Mouse (Mus musculus) heart, embryonic 15.5 days (tissue): ENCODE data around the gene Jam3. TPM values are rescaled to one million over a fixed set of nuclear protein-coding genes. Genes with fewer than 3 reads are reported as not detected.

Source experiments
- ATAC-seq: fragments of 200-750 bp; cut with Nextera tagmentation; replicated peaks from 2 replicates; pipeline ENCODE4 v1.8.0; 2017; ENCODE audit warnings: low read depth, moderate TSS enrichment; ENCODE audit not compliant: insufficient number of reproducible peaks, insufficient read depth, low FRiP score
- H3K27ac ChIP-seq: fragments of 300-500 bp; sonication (generic); 2 replicates; pipeline ENCODE4 v1.5.1; 2015; ENCODE audit warnings: mild to moderate bottlenecking, inconsistent platforms
- H3K27me3 ChIP-seq: fragments of 300-500 bp; sonication (generic); 2 replicates; pipeline ENCODE4 v1.6.1; 2015; ENCODE audit warnings: inconsistent platforms
- H3K36me3 ChIP-seq: fragments of 300-500 bp; sonication (generic); 2 replicates; pipeline ENCODE4 v1.6.1; 2015; ENCODE audit warnings: mild to moderate bottlenecking, inconsistent platforms
- H3K4me1 ChIP-seq: fragments of 300-500 bp; sonication (generic); replicated peaks from 2 replicates; pipeline ENCODE4 v1.6.1; 2015; ENCODE audit warnings: inconsistent platforms
- H3K4me2 ChIP-seq: fragments of 300-500 bp; sonication (generic); 2 replicates; pipeline ENCODE4 v1.6.1; 2015; ENCODE audit warnings: inconsistent platforms, mild to moderate bottlenecking, moderate library complexity
- H3K4me3 ChIP-seq: fragments of 300-500 bp; sonication (generic); 2 replicates; pipeline ENCODE4 v1.5.1; 2015; ENCODE audit warnings: mild to moderate bottlenecking, inconsistent platforms
- H3K9ac ChIP-seq: fragments of 300-500 bp; sonication (generic); 2 replicates; pipeline ENCODE4 v1.6.1; 2015; ENCODE audit warnings: mild to moderate bottlenecking, inconsistent platforms
- H3K9me3 ChIP-seq: fragments of 300-500 bp; sonication (generic); replicated peaks from 2 replicates; pipeline ENCODE4 v1.6.1; 2016; ENCODE audit warnings: inconsistent platforms
- WGBS: fragments of 180-500 bp; shearing (Covaris S2); methylation state at CpG from one replicate; pipeline ENCODE4 v1.1.7; 2015; ENCODE audit warnings: mixed read lengths; 5-methylcytosine and 5-hydroxymethylcytosine counted together
- polyA plus RNA-seq: library from polyadenylated mRNA; unstranded; fragments of >200 nt; fragmentation: Nextera tagmentation; extraction: Ambion mirVana; gene quantifications from 2 replicates; pipeline ENCODE4 v1.2.1, GENCODE M21; 2015

Gene Jam3
- polyA plus RNA-seq, 1 experiment from 2014 or later, result 44.6 TPM

- Histone ChIP-seq H3K9ac (no peak overlapping the region), H3K4me2 (no peak overlapping the region), H3K27me3 (no peaks in the 10 kb centered on the region), H3K4me1 (peaks cover 40% of the 10 kb centered on the region), H3K4me3 (no peak overlapping the region), H3K36me3 (no peaks in the 10 kb centered on the region), H3K9me3 (no peaks in the 10 kb centered on the region), H3K27ac (no peak overlapping the region)
- WGBS, result 87% methylated on average over 7 of the region's 7 CpGs
- no peak for ATAC-seq
Measured at GRCm38 (mm10) chr9:27188677-27189241, 33.5 kb upstream of the Jam3 start.

GRCm38 (mm10) chr9:27185820-27186219 is 30.6 kb upstream of the Jam3 start:
- no peak for ATAC-seq
- Histone ChIP-seq H3K9ac (no peak overlapping the region), H3K4me2 (no peak overlapping the region), H3K9me3 (no peaks in the 10 kb centered on the region), H3K27me3 (no peaks in the 10 kb centered on the region), H3K36me3 (no peaks in the 10 kb centered on the region), H3K4me3 (no peak overlapping the region), H3K4me1 (peaks cover 15% of the 10 kb centered on the region), H3K27ac (no peak overlapping the region)

- H3K27me3 ChIP-seq, result no peaks in the 10 kb centered on the region
- ATAC-seq, result no peak
- H3K27ac ChIP-seq, result no peak overlapping the region
- no peaks in the 10 kb centered on the region for H3K36me3 ChIP-seq
- peaks cover 2% of the 10 kb centered on the region; the same call in 1 of the 2 replicates for H3K4me1 ChIP-seq
- no peaks in the 10 kb centered on the region for H3K9me3 ChIP-seq
- 74% methylated on average over 5 of the region's 5 CpGs for WGBS
- no peak overlapping the region for H3K4me2 ChIP-seq
- H3K9ac ChIP-seq, result no peak overlapping the region
- no peak overlapping the region for H3K4me3 ChIP-seq
Measured at GRCm38 (mm10) chr9:27182087-27182486, 26.9 kb upstream of the Jam3 start.

- no peaks in the 10 kb centered on the region for H3K9me3 ChIP-seq
- no peaks in the 10 kb centered on the region for H3K27me3 ChIP-seq
- WGBS, result 61% methylated on average over 3 of the region's 3 CpGs
- no peak for ATAC-seq
- H3K36me3 ChIP-seq, result no peaks in the 10 kb centered on the region
- no peak overlapping the region for H3K9ac ChIP-seq
- no peaks in the 10 kb centered on the region for H3K4me1 ChIP-seq
- H3K27ac ChIP-seq, result no peak overlapping the region
- H3K4me2 ChIP-seq, result no peak overlapping the region
- no peak overlapping the region for H3K4me3 ChIP-seq
Measured at GRCm38 (mm10) chr9:27180492-27180891, 25.3 kb upstream of the Jam3 start.

GRCm38 (mm10) chr9:27178935-27179334 is 23.7 kb upstream of the Jam3 start:
- H3K9ac ChIP-seq, result no peak overlapping the region
- H3K4me2 ChIP-seq, result no peak overlapping the region
- H3K9me3 ChIP-seq, result no peaks in the 10 kb centered on the region
- H3K36me3 ChIP-seq, result no peaks in the 10 kb centered on the region
- H3K27me3 ChIP-seq, result no peaks in the 10 kb centered on the region
- no peak overlapping the region for H3K4me3 ChIP-seq
- ATAC-seq, result no peak
- 58% methylated on average over 4 of the region's 4 CpGs for WGBS
- H3K27ac ChIP-seq, result no peak overlapping the region
- no peaks in the 10 kb centered on the region for H3K4me1 ChIP-seq

- no peaks in the 10 kb centered on the region for H3K9me3 ChIP-seq
- H3K27ac ChIP-seq, result no peak overlapping the region
- H3K4me2 ChIP-seq, result no peak overlapping the region
- H3K36me3 ChIP-seq, result no peaks in the 10 kb centered on the region
- no peak overlapping the region for H3K9ac ChIP-seq
- ATAC-seq, result peak; percentile 48; the same call in 1 of the 2 replicates
- no peaks in the 10 kb centered on the region for H3K4me1 ChIP-seq
- H3K27me3 ChIP-seq, result no peaks in the 10 kb centered on the region
- H3K4me3 ChIP-seq, result no peak overlapping the region
- WGBS, result 0% methylated on average over 2 of the region's 2 CpGs
Measured at GRCm38 (mm10) chr9:27176154-27176553, 20.9 kb upstream of the Jam3 start.

GRCm38 (mm10) chr9:27175682-27176081 is 20.5 kb upstream of the Jam3 start:
- no peaks in the 10 kb centered on the region for H3K27me3 ChIP-seq
- H3K9me3 ChIP-seq, result no peaks in the 10 kb centered on the region
- H3K4me1 ChIP-seq, result no peaks in the 10 kb centered on the region
- WGBS, result 84% methylated on average over 6 of the region's 6 CpGs
- no peaks in the 10 kb centered on the region for H3K36me3 ChIP-seq
- no peak for ATAC-seq
- no peak overlapping the region for H3K27ac ChIP-seq
- no peak overlapping the region for H3K9ac ChIP-seq
- H3K4me2 ChIP-seq, result no peak overlapping the region
- no peak overlapping the region for H3K4me3 ChIP-seq

GRCm38 (mm10) chr9:27175241-27175640 is 20.0 kb upstream of the Jam3 start:
- no peak overlapping the region for H3K27ac ChIP-seq
- 82% methylated on average over 13 of the region's 13 CpGs for WGBS

GRCm38 (mm10) chr9:27174079-27174478 is 18.9 kb upstream of the Jam3 start:
- H3K27me3 ChIP-seq, result no peaks in the 10 kb centered on the region
- no peak overlapping the region for H3K9ac ChIP-seq
- no peak overlapping the region for H3K4me3 ChIP-seq
- 49% methylated on average over 5 of the region's 5 CpGs for WGBS
- H3K4me2 ChIP-seq, result no peak overlapping the region
- no peaks in the 10 kb centered on the region for H3K4me1 ChIP-seq
- no peak for ATAC-seq
- H3K9me3 ChIP-seq, result no peaks in the 10 kb centered on the region
- H3K36me3 ChIP-seq, result no peaks in the 10 kb centered on the region
- H3K27ac ChIP-seq, result no peak overlapping the region

More at GRCm38 (mm10) chr9:27175241-27175640, 20.0 kb upstream of the Jam3 start:
- H3K9ac ChIP-seq, result no peak overlapping the region
- H3K27me3 ChIP-seq, result no peaks in the 10 kb centered on the region
- no peaks in the 10 kb centered on the region for H3K9me3 ChIP-seq
- H3K4me3 ChIP-seq, result no peak overlapping the region
- H3K4me2 ChIP-seq, result no peak overlapping the region
- no peaks in the 10 kb centered on the region for H3K4me1 ChIP-seq
- H3K36me3 ChIP-seq, result no peaks in the 10 kb centered on the region
- no peak for ATAC-seq

GRCm38 (mm10) chr9:27173646-27174045 is 18.4 kb upstream of the Jam3 start:
- Histone ChIP-seq H3K36me3 (no peaks in the 10 kb centered on the region), H3K4me3 (no peak overlapping the region), H3K4me2 (no peak overlapping the region), H3K9me3 (no peaks in the 10 kb centered on the region), H3K4me1 (no peaks in the 10 kb centered on the region), H3K27ac (no peak overlapping the region), H3K27me3 (no peaks in the 10 kb centered on the region), H3K9ac (no peak overlapping the region)
- ATAC-seq, result no peak
- WGBS, result 73% methylated on average over 2 of the region's 2 CpGs

GRCm38 (mm10) chr9:27172839-27173238 is 17.6 kb upstream of the Jam3 start:
- no peaks in the 10 kb centered on the region for H3K27me3 ChIP-seq
- H3K4me2 ChIP-seq, result no peak overlapping the region
- H3K4me3 ChIP-seq, result no peak overlapping the region
- H3K9me3 ChIP-seq, result no peaks in the 10 kb centered on the region
- 74% methylated on average over 6 of the region's 6 CpGs for WGBS
- no peak overlapping the region for H3K27ac ChIP-seq
- H3K4me1 ChIP-seq, result no peaks in the 10 kb centered on the region
- H3K36me3 ChIP-seq, result no peaks in the 10 kb centered on the region
- no peak overlapping the region for H3K9ac ChIP-seq
- no peak for ATAC-seq

- no peak overlapping the region for H3K4me3 ChIP-seq
- WGBS, result 67% methylated on average over 3 of the region's 3 CpGs
- no peak for ATAC-seq
- H3K27me3 ChIP-seq, result no peaks in the 10 kb centered on the region
- no peaks in the 10 kb centered on the region for H3K9me3 ChIP-seq
- no peak overlapping the region for H3K4me2 ChIP-seq
- no peak overlapping the region for H3K9ac ChIP-seq
- H3K4me1 ChIP-seq, result no peaks in the 10 kb centered on the region
- no peaks in the 10 kb centered on the region for H3K36me3 ChIP-seq
- no peak overlapping the region for H3K27ac ChIP-seq
Measured at GRCm38 (mm10) chr9:27170726-27171125, 15.5 kb upstream of the Jam3 start.
